Mouse (Mus musculus) spleen, postnatal 4 days (tissue): ENCODE data around the gene Cpt1a.

Experiments
- DNase-seq, 2 experiments: peaks; one replicate each; pipeline ENCODE4 v3.0.0; 2022; ENCODE audit warnings: low spot score in 2 of 2

The Cpt1a gene

GRCm38 (mm10) chr19:3324931-3325711, 3.0 kb downstream of the Cpt1a start:
- DNase-seq, result peak; percentile 95 to 97

GRCm38 (mm10) chr19:3325771-3326478, 3.8 kb downstream of the Cpt1a start:
- no peak for DNase-seq

- no peak for DNase-seq
Observed at GRCm38 (mm10) chr19:3326479-3327047, 4.4 kb downstream of the Cpt1a start.

GRCm38 (mm10) chr19:3333247-3333646, 11.1 kb downstream of the Cpt1a start:
- no peak for DNase-seq

- DNase-seq, result peak in 1 of 2 experiments; percentile 46
Observed at GRCm38 (mm10) chr19:3333694-3334515, 11.8 kb downstream of the Cpt1a start.

GRCm38 (mm10) chr19:3334550-3334949, 12.4 kb downstream of the Cpt1a start:
- DNase-seq, result no peak

GRCm38 (mm10) chr19:3335917-3336316, 13.8 kb downstream of the Cpt1a start:
- DNase-seq, result no peak

GRCm38 (mm10) chr19:3336485-3337255, 14.5 kb downstream of the Cpt1a start:
- DNase-seq, result no peak

- DNase-seq, result no peak
Observed at GRCm38 (mm10) chr19:3339187-3339586, 17.1 kb downstream of the Cpt1a start.

GRCm38 (mm10) chr19:3341021-3341420, 18.9 kb downstream of the Cpt1a start:
- no peak for DNase-seq

- no peak for DNase-seq
Observed at GRCm38 (mm10) chr19:3343929-3344328, 21.8 kb downstream of the Cpt1a start.

GRCm38 (mm10) chr19:3344636-3345544, 22.8 kb downstream of the Cpt1a start:
- DNase-seq, result no peak

- DNase-seq, result no peak
Observed at GRCm38 (mm10) chr19:3347784-3348183, 25.6 kb downstream of the Cpt1a start.

GRCm38 (mm10) chr19:3353415-3354111, 31.4 kb downstream of the Cpt1a start:
- no peak for DNase-seq

GRCm38 (mm10) chr19:3355096-3355495, 33.0 kb downstream of the Cpt1a start:
- peak in 1 of 2 experiments; percentile 39 for DNase-seq

- DNase-seq, result no peak
Observed at GRCm38 (mm10) chr19:3356516-3356915, 34.4 kb downstream of the Cpt1a start.

- no peak for DNase-seq
Observed at GRCm38 (mm10) chr19:3357620-3358019, 35.5 kb downstream of the Cpt1a start.

- no peak for DNase-seq
Observed at GRCm38 (mm10) chr19:3359841-3360588, 37.9 kb downstream of the Cpt1a start.

- no peak for DNase-seq
Observed at GRCm38 (mm10) chr19:3363510-3363909, 41.4 kb downstream of the Cpt1a start.
